Mouse (Mus musculus) liver, embryonic 16.5 days (tissue): ENCODE results near the gene Rftn2. TPM values are rescaled to one million over a fixed set of nuclear protein-coding genes. Genes with fewer than 3 reads are reported as not detected.

Experiments
- ATAC-seq: fragments of 200-750 bp; cut with Nextera tagmentation; 2 replicates; pipeline ENCODE4 v1.8.0; 2017; ENCODE audit warnings: low read depth, mild to moderate bottlenecking, moderate number of reproducible peaks, moderate library complexity
- H3K27ac ChIP-seq: fragments of 300-500 bp; sonication (generic); 2 replicates; pipeline ENCODE4 v1.5.1; 2014; ENCODE audit warnings: mild to moderate bottlenecking, low read length
- H3K27me3 ChIP-seq: fragments of 300-500 bp; sonication (generic); 2 replicates; pipeline ENCODE4 v1.6.1; 2014; ENCODE audit warnings: low read depth, low read length, mixed read lengths; ENCODE audit not compliant: control insufficient read depth, insufficient read depth
- H3K36me3 ChIP-seq: fragments of 300-500 bp; sonication (generic); 2 replicates; pipeline ENCODE4 v1.6.1; 2014; ENCODE audit warnings: mild to moderate bottlenecking; ENCODE audit not compliant: control insufficient read depth, insufficient read depth
- H3K4me1 ChIP-seq: fragments of 300-500 bp; sonication (generic); 2 replicates; pipeline ENCODE4 v1.6.1; 2014; ENCODE audit warnings: low read depth, low read length, mixed read lengths; ENCODE audit not compliant: control insufficient read depth
- H3K4me2 ChIP-seq: fragments of 300-500 bp; sonication (generic); 2 replicates; pipeline ENCODE4 v1.6.1; 2014; ENCODE audit warnings: low read depth, low read length, mixed read lengths
- H3K4me3 ChIP-seq: fragments of 300-500 bp; sonication (generic); 2 replicates; pipeline ENCODE4 v1.5.1; 2014; ENCODE audit warnings: low read depth, mild to moderate bottlenecking, low read length
- H3K9ac ChIP-seq: fragments of 300-500 bp; sonication (generic); 2 replicates; pipeline ENCODE4 v1.6.1; 2014; ENCODE audit warnings: low read depth, low read length
- H3K9me3 ChIP-seq: fragments of 300-500 bp; sonication (generic); replicated peaks from 2 replicates; pipeline ENCODE4 v1.6.1; 2016; ENCODE audit warnings: low read length; ENCODE audit not compliant: control insufficient read depth
- WGBS: fragments of 180-500 bp; shearing (Covaris S2); extraction: QIAGEN DNeasy Blood & Tissue Kit; methylation state at CpG from one replicate; pipeline ENCODE4 v1.1.7; 2014; ENCODE audit not compliant: insufficient replicate concordance; 5-methylcytosine and 5-hydroxymethylcytosine counted together
- polyA plus RNA-seq: library from polyadenylated mRNA; unstranded; fragments of >200 nt; fragmentation: Nextera tagmentation; extraction: Ambion mirVana; gene quantifications from 2 replicates; pipeline ENCODE4 v1.2.1, GENCODE M21; 2015

Gene Rftn2
- polyA plus RNA-seq, 1 experiment from 2014 or later, result 0.86 TPM

GRCm38 (mm10) chr1:55205808-55206327 is 20.7 kb downstream of the Rftn2 start:
- H3K9me3 ChIP-seq, result no peaks in the 10 kb centered on the region
- no peak overlapping the region for H3K4me3 ChIP-seq
- 69% methylated on average over 5 of the region's 5 CpGs for WGBS
- no peak overlapping the region for H3K27ac ChIP-seq
- H3K4me2 ChIP-seq, result no peak overlapping the region
- no peaks in the 10 kb centered on the region; the same call in 1 of the 2 replicates for H3K4me1 ChIP-seq
- ATAC-seq, result no peak
- no peaks in the 10 kb centered on the region for H3K27me3 ChIP-seq
- H3K36me3 ChIP-seq, result no peaks in the 10 kb centered on the region
- no peak overlapping the region for H3K9ac ChIP-seq

- 72% methylated on average over 18 of the region's 18 CpGs for WGBS
- H3K4me2 ChIP-seq, result no peak overlapping the region
- H3K4me3 ChIP-seq, result no peak overlapping the region
- no peak overlapping the region for H3K27ac ChIP-seq
- no peaks in the 10 kb centered on the region for H3K27me3 ChIP-seq
- no peaks in the 10 kb centered on the region for H3K36me3 ChIP-seq
- H3K4me1 ChIP-seq, result peaks cover 9% of the 10 kb centered on the region
- ATAC-seq, result no peak
- H3K9me3 ChIP-seq, result no peaks in the 10 kb centered on the region
- H3K9ac ChIP-seq, result no peak overlapping the region
Measured at GRCm38 (mm10) chr1:55201850-55202752, 24.5 kb downstream of the Rftn2 start.

GRCm38 (mm10) chr1:55198719-55199118 is 27.9 kb downstream of the Rftn2 start:
- ATAC-seq, result peak; percentile 84
- WGBS, result 26% methylated on average over 3 of the region's 3 CpGs
- Histone ChIP-seq H3K4me1 (peaks cover 9% of the 10 kb centered on the region), H3K4me3 (no peak overlapping the region), H3K4me2 (no peak overlapping the region), H3K36me3 (no peaks in the 10 kb centered on the region), H3K27me3 (no peaks in the 10 kb centered on the region), H3K9me3 (no peaks in the 10 kb centered on the region), H3K9ac (no peak overlapping the region), H3K27ac (no peak overlapping the region)

- 52% methylated on average over 6 of the region's 6 CpGs for WGBS
- H3K9me3 ChIP-seq, result no peaks in the 10 kb centered on the region
- no peaks in the 10 kb centered on the region for H3K27me3 ChIP-seq
- H3K36me3 ChIP-seq, result no peaks in the 10 kb centered on the region
- H3K27ac ChIP-seq, result no peak overlapping the region
- no peak overlapping the region for H3K4me2 ChIP-seq
- no peak overlapping the region for H3K4me3 ChIP-seq
- no peak for ATAC-seq
- no peak overlapping the region for H3K9ac ChIP-seq
- peaks cover 9% of the 10 kb centered on the region for H3K4me1 ChIP-seq
Measured at GRCm38 (mm10) chr1:55196327-55197003, 30.1 kb downstream of the Rftn2 start.

- Histone ChIP-seq H3K4me3 (no peak overlapping the region), H3K27me3 (no peaks in the 10 kb centered on the region), H3K4me1 (peaks cover 9% of the 10 kb centered on the region), H3K36me3 (no peaks in the 10 kb centered on the region), H3K4me2 (no peak overlapping the region), H3K27ac (no peak overlapping the region), H3K9me3 (no peaks in the 10 kb centered on the region), H3K9ac (no peak overlapping the region)
- no peak for ATAC-seq
- WGBS, result 63% methylated on average over 4 of the region's 4 CpGs
Measured at GRCm38 (mm10) chr1:55195021-55195420, 31.6 kb downstream of the Rftn2 start.

GRCm38 (mm10) chr1:55194064-55194915 is 32.3 kb downstream of the Rftn2 start:
- Histone ChIP-seq H3K36me3 (no peaks in the 10 kb centered on the region), H3K27ac (no peak overlapping the region), H3K27me3 (no peaks in the 10 kb centered on the region), H3K9ac (no peak overlapping the region), H3K4me3 (no peak overlapping the region), H3K4me1 (peaks cover 9% of the 10 kb centered on the region), H3K9me3 (no peaks in the 10 kb centered on the region), H3K4me2 (no peak overlapping the region)
- WGBS, result 66% methylated on average over 19 of the region's 19 CpGs
- ATAC-seq, result no peak

GRCm38 (mm10) chr1:55193316-55193715 is 33.3 kb downstream of the Rftn2 start:
- Histone ChIP-seq H3K36me3 (no peaks in the 10 kb centered on the region), H3K4me2 (no peak overlapping the region), H3K9me3 (no peaks in the 10 kb centered on the region), H3K4me1 (peaks cover 1% of the 10 kb centered on the region; the same call in 1 of the 2 replicates), H3K27ac (no peak overlapping the region), H3K9ac (no peak overlapping the region), H3K27me3 (no peaks in the 10 kb centered on the region), H3K4me3 (no peak overlapping the region)
- WGBS, result 39% methylated on average over 2 of the region's 2 CpGs
- ATAC-seq, result no peak

GRCm38 (mm10) chr1:55192824-55193223 is 33.8 kb downstream of the Rftn2 start:
- Histone ChIP-seq H3K27me3 (no peaks in the 10 kb centered on the region), H3K4me3 (no peak overlapping the region), H3K9me3 (no peaks in the 10 kb centered on the region), H3K4me1 (no peaks in the 10 kb centered on the region), H3K27ac (no peak overlapping the region), H3K9ac (no peak overlapping the region), H3K4me2 (no peak overlapping the region), H3K36me3 (no peaks in the 10 kb centered on the region)
- 39% methylated on average over 3 of the region's 3 CpGs for WGBS
- no peak for ATAC-seq
